ENCODE assay signal across 16 mouse cellular contexts in genomic region chr14:28288926-28289325, GRCm38 (mm10).
"Had no signal": no experiment of that assay in that cellular context is flagged by ENCODE, and none has a peak within 500 bp of the region (broad histone marks: within the 10 kb centered on the region; RNA-seq: fewer than 3 reads in every experiment).

No protein-coding gene starts in this region.

- H3K4me1 ChIP-seq: neural tube, embryonic 13.5 days; neural tube, embryonic 15.5 days had no signal

- H3K4me3 ChIP-seq: neural tube, embryonic 13.5 days; neural tube, embryonic 15.5 days; stomach, embryonic 15.5 days had no signal

- DNase-seq: retina, postnatal 1 day; right cerebral cortex, adult 18-20 months; right cerebral cortex, postnatal 14 days; right cerebral cortex, postnatal 25 days; right cerebral cortex, postnatal 4 days; spleen, adult 18-20 months; thymus, adult 18-20 months; thymus, adult 2 months; thymus, postnatal 14 days; thymus, postnatal 25 days; thymus, postnatal 36 days; thymus, postnatal 4 days had no signal

- H3K27ac ChIP-seq: neural tube, embryonic 13.5 days; neural tube, embryonic 15.5 days; stomach, embryonic 15.5 days; stomach, postnatal 0 days had no signal

- H3K27me3 ChIP-seq: neural tube, embryonic 13.5 days; neural tube, embryonic 15.5 days; stomach, embryonic 15.5 days had no signal
